Mouse (Mus musculus): ENCODE data around the gene Pitx1. TPM values are rescaled to one million over a fixed set of nuclear protein-coding genes. Genes with fewer than 3 reads are reported as not detected.

Gene Pitx1
- total and polyA plus RNA-seq, 3 experiments = 0.06 TPM; not detected in 2

- peaks cover 57% of the 10 kb centered on the region for H3K27me3 ChIP-seq (ENCODE audit: control insufficient read depth, insufficient read depth, low read length)
- DNase-seq = peak in 1 of 2 experiments; percentile 49
- no peak overlapping the region for H3K9ac ChIP-seq (ENCODE audit: low read depth, low read length)
- no peaks in the 10 kb centered on the region for H3K79me2 ChIP-seq (replicated peaks; ENCODE audit: control insufficient read depth, insufficient read depth, low read length)
- no peak overlapping the region for H3K4me3 ChIP-seq
- no peaks in the 10 kb centered on the region for H3K36me3 ChIP-seq (ENCODE audit: control insufficient read depth, insufficient read depth, low read length)
- no peak for TF ChIP-seq EP300 (IDR thresholded peaks at IDR 0.05; ENCODE audit: insufficient read depth, low read depth, low read length)
- no peak for TF ChIP-seq POLR2A (IDR thresholded peaks at IDR 0.05; ENCODE audit: insufficient read depth, low read depth, low read length)
- TF ChIP-seq CTCF (IDR thresholded peaks at IDR 0.05) = no peak
- intact Hi-C loops (cut with DNase I) = no loop called here
- 4% methylated on average over 56 of the region's 56 CpGs for WGBS
- H3K27ac ChIP-seq = no peak overlapping the region
- 0 out of 2 replicates have a peak, but pooled peaks cover 1% of the 10 kb centered on the region for H3K4me1 ChIP-seq (ENCODE audit: control insufficient read depth, insufficient read depth, low read length)
These were observed 9.9 kb downstream of the Pitx1 start for GRCm38 (mm10) chr13:55826008-55826671.

GRCm38 (mm10) chr13:55825245-55825681, 10.7 kb downstream of the Pitx1 start:
- 3% methylated on average over 32 of the region's 32 CpGs for WGBS
- peak in 1 of 2 experiments; percentile 25 for DNase-seq
- TF ChIP-seq EP300 (IDR thresholded peaks at IDR 0.05; ENCODE audit: insufficient read depth, low read depth, low read length) = no peak
- no peak for TF ChIP-seq POLR2A (IDR thresholded peaks at IDR 0.05; ENCODE audit: insufficient read depth, low read depth, low read length)
- TF ChIP-seq CTCF (IDR thresholded peaks at IDR 0.05) = no peak
- Histone ChIP-seq H3K79me2 (replicated peaks; ENCODE audit: control insufficient read depth, insufficient read depth, low read length) (no peaks in the 10 kb centered on the region), H3K9ac (ENCODE audit: low read depth, low read length) (no peak overlapping the region), H3K27ac (no peak overlapping the region), H3K4me1 (ENCODE audit: control insufficient read depth, insufficient read depth, low read length) (no peaks in the 10 kb centered on the region), H3K36me3 (ENCODE audit: control insufficient read depth, insufficient read depth, low read length) (no peaks in the 10 kb centered on the region), H3K4me3 (no peak overlapping the region), H3K27me3 (ENCODE audit: control insufficient read depth, insufficient read depth, low read length) (peaks cover 49% of the 10 kb centered on the region)
- intact Hi-C loops (cut with DNase I) = no loop called here

- no peak for DNase-seq
- Histone ChIP-seq H3K4me1 (ENCODE audit: control insufficient read depth, insufficient read depth, low read length) (no peaks in the 10 kb centered on the region), H3K36me3 (ENCODE audit: control insufficient read depth, insufficient read depth, low read length) (no peaks in the 10 kb centered on the region), H3K27me3 (ENCODE audit: control insufficient read depth, insufficient read depth, low read length) (peaks cover 45% of the 10 kb centered on the region), H3K9ac (ENCODE audit: low read depth, low read length) (no peak overlapping the region), H3K4me3 (no peak overlapping the region), H3K79me2 (replicated peaks; ENCODE audit: control insufficient read depth, insufficient read depth, low read length) (no peaks in the 10 kb centered on the region), H3K27ac (no peak overlapping the region)
- intact Hi-C loops (cut with DNase I) = no loop called here
- 21% methylated on average over 10 of the region's 10 CpGs for WGBS
- TF ChIP-seq CTCF (IDR thresholded peaks at IDR 0.05) = peak; percentile 13; the same call in 1 of the 2 replicates
- TF ChIP-seq EP300 (IDR thresholded peaks at IDR 0.05; ENCODE audit: insufficient read depth, low read depth, low read length) = no peak
- no peak for TF ChIP-seq POLR2A (IDR thresholded peaks at IDR 0.05; ENCODE audit: insufficient read depth, low read depth, low read length)
These were observed 11.6 kb downstream of the Pitx1 start for GRCm38 (mm10) chr13:55824151-55824945.

GRCm38 (mm10) chr13:55822499-55822898, 13.5 kb downstream of the Pitx1 start:
- H3K27ac ChIP-seq = no peak overlapping the region
- intact Hi-C loops (cut with DNase I) = no loop called here
- 57% methylated on average over 5 of the region's 5 CpGs for WGBS
- H3K4me1 ChIP-seq (ENCODE audit: control insufficient read depth, insufficient read depth, low read length) = no peaks in the 10 kb centered on the region
- no peak for DNase-seq
- H3K27me3 ChIP-seq (ENCODE audit: control insufficient read depth, insufficient read depth, low read length) = peaks cover 31% of the 10 kb centered on the region
- no peaks in the 10 kb centered on the region for H3K36me3 ChIP-seq (ENCODE audit: control insufficient read depth, insufficient read depth, low read length)
- no peak for TF ChIP-seq EP300 (IDR thresholded peaks at IDR 0.05; ENCODE audit: insufficient read depth, low read depth, low read length)
- TF ChIP-seq POLR2A (IDR thresholded peaks at IDR 0.05; ENCODE audit: insufficient read depth, low read depth, low read length) = no peak
- no peak for TF ChIP-seq CTCF (IDR thresholded peaks at IDR 0.05)
- H3K79me2 ChIP-seq (replicated peaks; ENCODE audit: control insufficient read depth, insufficient read depth, low read length) = no peaks in the 10 kb centered on the region
- H3K4me3 ChIP-seq = no peak overlapping the region
- H3K9ac ChIP-seq (ENCODE audit: low read depth, low read length) = no peak overlapping the region

- Histone ChIP-seq H3K4me3 (no peak overlapping the region), H3K27ac (no peak overlapping the region), H3K79me2 (replicated peaks; ENCODE audit: control insufficient read depth, insufficient read depth, low read length) (no peaks in the 10 kb centered on the region), H3K9ac (ENCODE audit: low read depth, low read length) (no peak overlapping the region), H3K27me3 (ENCODE audit: control insufficient read depth, insufficient read depth, low read length) (no peaks in the 10 kb centered on the region; the same call in 1 of the 2 replicates), H3K36me3 (ENCODE audit: control insufficient read depth, insufficient read depth, low read length) (no peaks in the 10 kb centered on the region), H3K4me1 (ENCODE audit: control insufficient read depth, insufficient read depth, low read length) (no peaks in the 10 kb centered on the region)
- no peak for DNase-seq
- TF ChIP-seq CTCF (IDR thresholded peaks at IDR 0.05) (no peak), POLR2A (IDR thresholded peaks at IDR 0.05; ENCODE audit: insufficient read depth, low read depth, low read length) (no peak), EP300 (IDR thresholded peaks at IDR 0.05; ENCODE audit: insufficient read depth, low read depth, low read length) (no peak)
- 86% methylated on average over 6 of the region's 6 CpGs for WGBS
- intact Hi-C loops (cut with DNase I) = no loop called here
These were observed 21.2 kb downstream of the Pitx1 start for GRCm38 (mm10) chr13:55814834-55815233.
